Mouse (Mus musculus) hindbrain, embryonic 14.5 days (tissue): ENCODE measurements around the gene Speer2. TPM values are rescaled to one million over a fixed set of nuclear protein-coding genes. Genes with fewer than 3 reads are reported as not detected.

Experiments
- ATAC-seq: fragments of 200-750 bp; cut with Nextera tagmentation; 2 replicates; pipeline ENCODE4 v1.8.0; 2017; ENCODE audit warnings: moderate number of reproducible peaks, mild to moderate bottlenecking, moderate TSS enrichment, moderate library complexity; ENCODE audit not compliant: low FRiP score
- DNase-seq: peaks from one replicate; pipeline ENCODE4 v3.0.0-alpha.2; 2015; ENCODE audit warnings: low spot score
- H3K27ac ChIP-seq: fragments of 300-500 bp; sonication (generic); 2 replicates; pipeline ENCODE4 v1.5.1; 2014; ENCODE audit warnings: mild to moderate bottlenecking, moderate library complexity
- H3K27me3 ChIP-seq: fragments of 300-500 bp; sonication (generic); 2 replicates; pipeline ENCODE4 v1.6.1; 2014; ENCODE audit warnings: mild to moderate bottlenecking, low read length, mixed read lengths; ENCODE audit not compliant: control insufficient read depth, insufficient read depth
- H3K36me3 ChIP-seq: fragments of 300-500 bp; sonication (generic); replicated peaks from 2 replicates; pipeline ENCODE4 v1.6.1; 2014; ENCODE audit not compliant: control insufficient read depth, insufficient read depth
- H3K4me1 ChIP-seq: fragments of 300-500 bp; sonication (generic); replicated peaks from 2 replicates; pipeline ENCODE4 v1.6.1; 2014; ENCODE audit warnings: antibody characterized with exemption, low read length, mixed read lengths; ENCODE audit not compliant: control insufficient read depth, insufficient read depth
- H3K4me2 ChIP-seq: fragments of 300-500 bp; sonication (generic); replicated peaks from 2 replicates; pipeline ENCODE4 v1.6.1; 2014; ENCODE audit warnings: mild to moderate bottlenecking, moderate library complexity
- H3K4me3 ChIP-seq: fragments of 300-500 bp; sonication (generic); replicated peaks from 2 replicates; pipeline ENCODE4 v1.5.1; 2014; ENCODE audit warnings: mild to moderate bottlenecking, low read length
- H3K9ac ChIP-seq: fragments of 300-500 bp; sonication (generic); 2 replicates; pipeline ENCODE4 v1.6.1; 2014
- H3K9me3 ChIP-seq: fragments of 300-500 bp; sonication (generic); 2 replicates; pipeline ENCODE4 v1.6.1; 2016; ENCODE audit warnings: low read length; ENCODE audit not compliant: control insufficient read depth
- WGBS: fragments of 180-500 bp; shearing (Covaris S2); extraction: QIAGEN DNeasy Blood & Tissue Kit; methylation state at CpG from one replicate; pipeline ENCODE4 v1.1.7; 2014; 5-methylcytosine and 5-hydroxymethylcytosine counted together
- polyA plus RNA-seq: library from polyadenylated mRNA; unstranded; fragments of >200 nt; fragmentation: Nextera tagmentation; extraction: Ambion mirVana; gene quantifications from 2 replicates; pipeline ENCODE4 v1.2.1, GENCODE M21; 2014

Speer2 gene
- polyA plus RNA-seq = not detected in 2 replicates

DNA sequence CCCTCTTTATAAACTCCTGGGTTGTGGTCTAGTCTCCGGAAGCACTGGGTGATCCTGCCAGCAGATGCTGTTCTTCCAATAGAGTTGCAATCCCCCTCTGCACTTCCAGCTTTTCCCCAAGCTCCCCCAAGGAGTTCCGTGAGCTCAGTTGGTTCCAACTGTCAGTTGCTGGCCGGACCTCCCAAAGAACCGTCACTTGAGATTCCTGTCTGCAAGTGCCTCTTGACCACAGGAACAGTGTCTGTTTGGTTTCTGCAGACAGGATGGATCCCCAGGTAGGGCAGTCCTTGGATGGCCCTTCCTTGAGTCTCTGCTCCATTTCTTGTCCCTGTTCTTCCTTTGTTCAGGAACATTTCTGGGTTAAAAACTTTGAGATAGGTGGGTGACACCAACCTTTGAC is at the start of gene Speer2:
TSS of gene Speer2 (minus strand) at position 101 of the 400 bp plus-strand sequence.
- Histone ChIP-seq H3K9me3 (0 out of 2 replicates have a peak, but pooled peaks cover 3% of the 10 kb centered on the region), H3K27ac (no peak within 1 kb of the TSS), H3K4me1 (no peaks in the 10 kb centered on the region), H3K4me3 (no peak within 1 kb of the TSS), H3K27me3 (no peaks in the 10 kb centered on the region), H3K9ac (no peak within 1 kb of the TSS), H3K36me3 (no peaks in the 10 kb centered on the region), H3K4me2 (no peak within 1 kb of the TSS)
- ATAC-seq = no peak
- 93% methylated on average over 4 of the region's 4 CpGs for WGBS
- DNase-seq = no peak

GRCm38 (mm10) chr16:69904303-69904702 is 40.8 kb upstream of the Speer2 start:
- DNase-seq (no peak), ATAC-seq (no peak)
- Histone ChIP-seq H3K27ac (no peak overlapping the region), H3K4me2 (no peak overlapping the region), H3K4me1 (no peaks in the 10 kb centered on the region), H3K9ac (no peak overlapping the region), H3K4me3 (no peak overlapping the region), H3K27me3 (no peaks in the 10 kb centered on the region), H3K9me3 (no peaks in the 10 kb centered on the region), H3K36me3 (no peaks in the 10 kb centered on the region)

GRCm38 (mm10) chr16:69880712-69881111 is 17.2 kb upstream of the Speer2 start:
- no peaks in the 10 kb centered on the region for H3K27me3 ChIP-seq
- no peaks in the 10 kb centered on the region for H3K4me1 ChIP-seq
- H3K4me2 ChIP-seq = no peak overlapping the region
- no peak overlapping the region for H3K9ac ChIP-seq
- no peak; the same call in 1 of the 2 replicates for ATAC-seq
- no peaks in the 10 kb centered on the region for H3K36me3 ChIP-seq
- H3K9me3 ChIP-seq = no peaks in the 10 kb centered on the region
- peak; percentile 57 for DNase-seq
- H3K4me3 ChIP-seq = no peak overlapping the region
- H3K27ac ChIP-seq = no peak overlapping the region

DNA sequence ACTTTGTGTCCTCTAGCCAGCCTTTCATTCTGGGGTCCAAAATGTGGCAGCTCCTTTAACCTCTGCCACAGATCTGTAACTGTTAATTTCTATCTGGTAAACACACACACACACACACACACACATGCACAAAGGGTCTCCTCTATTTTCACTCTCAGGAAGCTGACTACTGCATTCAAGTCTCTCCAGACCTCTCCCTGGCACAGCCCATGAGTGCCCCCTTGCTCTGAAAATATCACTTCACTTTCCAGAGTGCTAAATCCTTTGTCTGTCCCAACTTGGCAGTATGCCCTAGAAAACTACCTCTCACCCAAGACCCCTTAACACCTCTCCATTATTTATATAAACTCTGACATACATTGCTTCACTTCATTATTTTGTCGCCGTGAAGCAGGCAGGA is 26.9 kb downstream of the Speer2 start:
- H3K4me2 ChIP-seq = no peak overlapping the region
- H3K9ac ChIP-seq = no peak overlapping the region
- 74% methylated on average over 2 of the region's 2 CpGs for WGBS
- ATAC-seq (no peak), DNase-seq (no peak)
- H3K36me3 ChIP-seq = no peaks in the 10 kb centered on the region
- H3K9me3 ChIP-seq = no peaks in the 10 kb centered on the region
- H3K27me3 ChIP-seq = no peaks in the 10 kb centered on the region
- no peak overlapping the region for H3K27ac ChIP-seq
- no peaks in the 10 kb centered on the region for H3K4me1 ChIP-seq
- no peak overlapping the region for H3K4me3 ChIP-seq

DNA sequence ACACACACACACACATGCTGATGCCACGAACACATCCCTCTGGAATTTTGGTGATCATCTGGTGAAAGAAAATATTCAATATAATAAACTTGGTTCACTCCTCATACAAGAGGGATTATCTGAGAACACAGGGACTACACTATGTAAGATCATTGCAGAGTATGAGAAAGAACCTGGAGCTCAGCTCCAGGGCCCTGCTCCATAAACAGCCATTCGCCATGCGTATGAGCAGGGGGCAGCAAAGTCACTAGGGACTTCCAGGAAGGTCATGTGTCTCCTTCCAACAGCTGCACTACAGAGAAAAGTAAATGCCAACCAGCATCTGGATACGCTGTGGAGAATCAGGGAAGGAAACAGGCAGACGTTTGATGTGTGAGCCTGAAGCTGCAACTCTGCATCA is 49.9 kb downstream of the Speer2 start:
- Histone ChIP-seq H3K4me3 (no peak overlapping the region), H3K9me3 (no peaks in the 10 kb centered on the region), H3K4me2 (no peak overlapping the region), H3K36me3 (no peaks in the 10 kb centered on the region), H3K27me3 (no peaks in the 10 kb centered on the region), H3K4me1 (no peaks in the 10 kb centered on the region), H3K9ac (no peak overlapping the region), H3K27ac (no peak overlapping the region)
- ATAC-seq (no peak), DNase-seq (no peak)
- 66% methylated on average over 5 of the region's 5 CpGs for WGBS
